Mouse (Mus musculus) bone marrow, adult 2 months (tissue): ENCODE measurements around the gene Tdp1.

ENCODE experiments used
- CTCF ChIP-seq: fragments of 200-500 bp; IDR thresholded peaks from 2 replicates; pipeline ENCODE4 v1.5.1; 2011; ENCODE audit warnings: low read length, control low read depth; ENCODE audit not compliant: control insufficient read depth, insufficient read depth
- POLR2A ChIP-seq: fragments of 200-500 bp; IDR thresholded peaks from 2 replicates; pipeline ENCODE4 v1.6.1; 2011; ENCODE audit warnings: low read depth, mild to moderate bottlenecking, control low read depth, low read length, borderline replicate concordance; ENCODE audit not compliant: control insufficient read depth

- TF ChIP-seq POLR2A = no peak
- TF ChIP-seq CTCF = no peak
Measured at GRCm38 (mm10) chr12:99868821-99869220, 15.5 kb upstream of the Tdp1 start.
